Mouse (Mus musculus): ENCODE results near the gene Kcnh7. TPM values are rescaled to one million over a fixed set of nuclear protein-coding genes. Genes with fewer than 3 reads are reported as not detected.

Gene Kcnh7
- polyA plus RNA-seq, 1 experiment from 2014 or later, result 4.5 TPM

DNA sequence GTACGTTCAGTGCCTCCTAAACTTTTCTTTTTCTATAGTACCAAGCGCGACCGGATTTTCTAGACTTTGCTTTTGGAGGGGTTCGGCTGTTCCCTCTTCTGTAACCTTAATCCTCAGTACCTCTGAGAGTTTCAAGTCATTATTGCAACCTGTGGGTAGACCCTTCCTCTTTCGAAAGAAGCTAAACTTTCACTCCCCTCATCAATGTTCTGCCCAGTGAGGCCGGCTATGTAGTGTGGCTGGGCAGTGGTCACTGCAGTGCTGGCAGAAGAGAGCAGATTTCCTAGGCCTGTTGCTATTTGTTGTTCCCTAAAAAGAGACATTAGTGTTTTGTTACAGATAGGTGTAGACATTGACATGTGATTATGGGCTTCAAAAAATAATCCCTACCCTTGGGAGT is 519.2 kb downstream of the Kcnh7 start:
- Histone ChIP-seq H3K4me2 (peak overlapping the region; percentile 93), H3K36me3 (no peaks in the 10 kb centered on the region), H3K27ac (ENCODE audit: poor library complexity, severe bottlenecking) (no peak overlapping the region), H3K4me1 (replicated peaks) (0 out of 2 replicates have a peak, but pooled peaks cover 2% of the 10 kb centered on the region), H3K4me3 (peak overlapping the region; percentile 77), H3K9ac (no peak overlapping the region), H3K27me3 (replicated peaks) (no peaks in the 10 kb centered on the region), H3K9me3 (replicated peaks) (no peaks in the 10 kb centered on the region)
- WGBS, result 60% methylated on average over 7 of the region's 7 CpGs
- no peak for ATAC-seq (ENCODE audit: insufficient number of reproducible peaks, low FRiP score)

DNA sequence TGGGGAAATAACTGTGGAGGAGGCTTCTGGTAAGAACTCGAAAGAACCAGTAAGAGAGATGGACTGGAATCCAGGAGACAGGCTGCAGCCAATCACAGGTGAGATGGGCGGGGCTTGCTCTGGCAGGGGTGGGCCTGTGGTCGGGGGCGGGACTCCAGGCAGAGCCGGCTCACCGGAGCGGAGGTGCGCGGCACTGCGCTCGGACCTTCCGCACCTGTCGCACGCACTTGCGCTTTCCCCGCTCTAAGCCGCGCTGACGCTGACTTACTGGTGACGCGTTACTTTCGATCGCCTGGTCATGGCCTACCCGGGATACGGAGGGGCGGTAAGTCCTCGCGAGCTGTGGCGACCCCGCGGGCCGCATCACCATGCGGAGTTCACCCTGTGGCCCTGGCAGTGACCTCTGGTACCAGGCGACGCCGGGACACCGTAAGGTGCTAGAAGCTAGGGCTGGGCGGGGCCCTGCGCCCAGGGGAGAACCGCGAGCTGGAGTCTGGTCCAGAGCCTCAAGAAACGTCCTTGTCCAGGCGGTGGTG is 519.9 kb downstream of the Kcnh7 start, which contains the start of gene Gca:
Gene Gca (plus strand): TSS at position 151 of the 536 bp plus-strand sequence.
- H3K27ac ChIP-seq (ENCODE audit: poor library complexity, severe bottlenecking), result 0 out of 2 replicates have a peak within 1 kb of the TSS, but pooled peaks have one; percentile 44
- peak; percentile 97 for ATAC-seq (ENCODE audit: insufficient number of reproducible peaks, low FRiP score)
- H3K4me3 ChIP-seq, result peak within 1 kb of the TSS; percentile 77
- peak within 1 kb of the TSS; percentile 93 for H3K4me2 ChIP-seq
- H3K9ac ChIP-seq, result peak within 1 kb of the TSS; percentile 83
- no peaks in the 10 kb centered on the region for H3K9me3 ChIP-seq (replicated peaks)
- H3K27me3 ChIP-seq (replicated peaks), result no peaks in the 10 kb centered on the region
- H3K36me3 ChIP-seq, result no peaks in the 10 kb centered on the region
- WGBS, result under 1% methylated on average over 42 of the region's 43 CpGs
- H3K4me1 ChIP-seq (replicated peaks), result 0 out of 2 replicates have a peak, but pooled peaks cover 2% of the 10 kb centered on the region

DNA sequence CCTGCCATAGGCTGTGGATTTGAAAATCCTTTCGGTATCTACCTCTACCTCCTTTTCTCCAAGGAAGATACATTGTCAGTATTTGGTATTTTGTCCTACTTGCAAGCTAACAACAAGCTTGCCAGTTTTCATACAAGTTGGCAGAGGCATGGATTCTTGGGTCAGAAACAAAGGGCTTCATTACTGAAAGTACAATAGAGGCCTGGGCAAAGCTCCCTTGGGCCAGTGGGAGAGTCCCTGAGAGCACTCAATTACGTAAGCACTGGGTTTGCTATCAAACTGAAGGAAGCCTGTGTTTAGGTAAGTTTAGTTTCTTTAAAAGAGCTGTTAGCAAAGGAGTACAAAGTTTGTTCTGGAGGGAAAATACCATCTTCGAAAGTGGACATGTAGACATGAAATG is 521.5 kb downstream of the Kcnh7 start:
- Histone ChIP-seq H3K4me3 (no peak overlapping the region), H3K4me1 (replicated peaks) (0 out of 2 replicates have a peak, but pooled peaks cover 2% of the 10 kb centered on the region), H3K27me3 (replicated peaks) (no peaks in the 10 kb centered on the region), H3K4me2 (no peak overlapping the region), H3K27ac (ENCODE audit: poor library complexity, severe bottlenecking) (no peak overlapping the region), H3K36me3 (no peaks in the 10 kb centered on the region), H3K9ac (no peak overlapping the region), H3K9me3 (replicated peaks) (no peaks in the 10 kb centered on the region)
- no peak for ATAC-seq (ENCODE audit: insufficient number of reproducible peaks, low FRiP score)
- WGBS, result 86% methylated on average over 3 of the region's 3 CpGs

DNA sequence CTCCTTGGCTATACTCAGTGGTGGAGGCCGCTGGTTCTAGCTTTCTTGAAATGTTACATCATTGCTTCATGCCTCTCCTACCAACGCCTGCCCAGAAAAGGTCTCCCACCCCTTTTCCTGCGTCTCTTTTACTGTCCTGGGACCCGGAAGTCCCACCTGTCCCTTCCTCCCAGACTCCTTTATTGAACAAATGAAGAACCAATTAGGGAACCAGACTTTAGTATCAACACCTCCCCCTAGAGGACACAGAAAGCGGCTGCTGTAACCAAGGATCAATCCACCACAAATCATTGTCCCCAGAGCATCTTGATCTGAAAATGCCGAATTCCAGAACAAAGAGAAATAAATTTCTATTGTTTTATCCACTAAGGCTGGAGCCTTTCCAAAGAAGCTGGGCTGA is 523.5 kb downstream of the Kcnh7 start:
- Histone ChIP-seq H3K4me1 (replicated peaks) (peaks cover 4% of the 10 kb centered on the region; the same call in 1 of the 2 replicates), H3K9me3 (replicated peaks) (no peaks in the 10 kb centered on the region), H3K27me3 (replicated peaks) (no peaks in the 10 kb centered on the region), H3K27ac (ENCODE audit: poor library complexity, severe bottlenecking) (no peak overlapping the region), H3K4me2 (no peak overlapping the region), H3K36me3 (no peaks in the 10 kb centered on the region), H3K4me3 (no peak overlapping the region), H3K9ac (no peak overlapping the region)
- ATAC-seq (ENCODE audit: insufficient number of reproducible peaks, low FRiP score), result no peak
- 46% methylated on average over 6 of the region's 6 CpGs for WGBS

DNA sequence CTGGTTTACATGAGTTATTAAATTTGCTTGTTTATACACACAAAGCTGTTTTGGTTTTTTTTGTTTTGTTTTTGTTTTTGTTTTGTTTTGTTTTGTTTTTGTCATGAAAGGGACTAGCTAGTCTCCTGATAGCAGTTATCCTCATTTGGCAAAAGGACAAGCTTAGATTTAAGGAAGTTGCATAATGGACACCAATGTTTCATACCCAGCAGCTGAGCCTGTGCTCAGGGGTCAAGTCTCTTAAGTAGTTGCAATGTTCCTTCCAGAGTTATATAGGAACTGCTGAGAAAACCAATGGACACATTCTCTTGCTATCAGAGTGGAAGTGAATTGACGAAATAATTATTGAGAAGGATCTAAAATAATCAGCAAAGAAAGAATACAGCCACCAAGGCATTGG is 528.0 kb downstream of the Kcnh7 start:
- ATAC-seq (ENCODE audit: insufficient number of reproducible peaks, low FRiP score), result no peak
- H3K36me3 ChIP-seq, result no peaks in the 10 kb centered on the region
- no peaks in the 10 kb centered on the region for H3K9me3 ChIP-seq (replicated peaks)
- 71% methylated on average over 1 of the region's 1 CpGs for WGBS
- H3K9ac ChIP-seq, result no peak overlapping the region
- no peak overlapping the region for H3K27ac ChIP-seq (ENCODE audit: poor library complexity, severe bottlenecking)
- H3K4me3 ChIP-seq, result no peak overlapping the region
- H3K27me3 ChIP-seq (replicated peaks), result no peaks in the 10 kb centered on the region
- peaks cover 5% of the 10 kb centered on the region for H3K4me1 ChIP-seq (replicated peaks)
- H3K4me2 ChIP-seq, result no peak overlapping the region

DNA sequence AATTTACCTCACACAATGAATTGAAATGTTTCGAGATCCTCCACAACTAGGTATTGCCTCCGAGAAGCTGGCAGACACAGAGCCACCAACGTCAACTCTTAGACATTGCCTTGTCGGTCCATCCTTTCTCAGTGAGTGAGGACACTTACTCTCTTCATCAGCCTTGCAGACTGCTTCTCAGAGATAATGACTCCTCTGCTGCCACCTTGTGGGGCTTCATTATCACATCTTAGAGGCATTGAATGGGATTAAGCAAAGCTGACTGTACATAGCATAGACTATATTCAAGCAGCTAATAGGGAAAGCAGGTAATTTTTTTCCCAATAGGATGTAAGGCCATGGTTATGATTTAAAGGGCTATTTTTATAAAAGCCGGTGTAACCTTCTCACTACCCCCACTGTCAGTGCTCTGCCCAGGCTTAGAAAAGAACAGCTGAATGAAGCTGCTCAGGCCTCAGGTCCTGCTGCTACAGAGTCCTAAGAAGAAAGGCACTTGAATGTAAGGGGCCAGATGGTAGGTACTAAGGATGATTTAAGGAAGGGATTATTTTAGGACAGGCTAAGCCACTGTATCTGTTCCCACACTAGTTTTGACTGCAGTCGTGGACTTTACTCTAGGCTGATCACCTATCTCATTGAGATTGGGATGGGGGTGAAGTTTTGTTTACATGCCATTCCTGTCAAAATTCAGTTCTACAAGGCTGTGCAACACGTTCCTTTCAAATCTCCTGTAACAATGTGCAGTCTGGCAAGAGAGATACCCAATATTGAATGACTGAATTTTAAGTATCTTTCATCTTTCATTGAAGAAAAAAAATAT is 529.4 kb downstream of the Kcnh7 start:
- H3K4me2 ChIP-seq, result no peak overlapping the region
- H3K4me3 ChIP-seq, result no peak overlapping the region
- ATAC-seq (ENCODE audit: insufficient number of reproducible peaks, low FRiP score), result no peak; the same call in 1 of the 2 replicates
- H3K4me1 ChIP-seq (replicated peaks), result peaks cover 10% of the 10 kb centered on the region
- no peak overlapping the region for H3K9ac ChIP-seq
- no peaks in the 10 kb centered on the region for H3K9me3 ChIP-seq (replicated peaks)
- H3K27me3 ChIP-seq (replicated peaks), result no peaks in the 10 kb centered on the region
- 38% methylated on average over 7 of the region's 7 CpGs for WGBS
- H3K36me3 ChIP-seq, result no peaks in the 10 kb centered on the region
- no peak overlapping the region for H3K27ac ChIP-seq (ENCODE audit: poor library complexity, severe bottlenecking)

DNA sequence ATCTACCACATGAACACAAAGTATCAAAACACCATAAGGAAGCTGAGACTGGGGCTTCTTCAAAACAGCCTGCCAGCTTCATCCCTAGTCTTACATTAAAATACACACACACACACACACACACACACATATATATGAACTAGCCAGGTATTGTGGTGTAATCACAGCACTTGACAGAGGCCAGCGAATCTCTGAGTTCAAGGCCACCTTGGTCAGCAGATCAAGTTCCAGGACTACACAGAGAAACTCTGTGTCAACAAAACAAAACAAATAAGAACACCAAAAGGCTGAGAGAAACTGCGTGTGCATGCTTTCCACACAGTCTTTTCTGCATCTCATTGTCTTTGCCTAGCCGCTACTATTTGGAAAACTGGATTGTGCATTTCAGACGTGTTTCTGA is 531.6 kb downstream of the Kcnh7 start:
- WGBS, result 75% methylated on average over 4 of the region's 4 CpGs
- no peaks in the 10 kb centered on the region for H3K27me3 ChIP-seq (replicated peaks)
- no peaks in the 10 kb centered on the region for H3K36me3 ChIP-seq
- H3K4me1 ChIP-seq (replicated peaks), result peaks cover 10% of the 10 kb centered on the region
- no peak overlapping the region for H3K9ac ChIP-seq
- ATAC-seq (ENCODE audit: insufficient number of reproducible peaks, low FRiP score), result no peak
- no peak overlapping the region for H3K4me3 ChIP-seq
- no peak overlapping the region for H3K4me2 ChIP-seq
- no peak overlapping the region for H3K27ac ChIP-seq (ENCODE audit: poor library complexity, severe bottlenecking)
- no peaks in the 10 kb centered on the region for H3K9me3 ChIP-seq (replicated peaks)

DNA sequence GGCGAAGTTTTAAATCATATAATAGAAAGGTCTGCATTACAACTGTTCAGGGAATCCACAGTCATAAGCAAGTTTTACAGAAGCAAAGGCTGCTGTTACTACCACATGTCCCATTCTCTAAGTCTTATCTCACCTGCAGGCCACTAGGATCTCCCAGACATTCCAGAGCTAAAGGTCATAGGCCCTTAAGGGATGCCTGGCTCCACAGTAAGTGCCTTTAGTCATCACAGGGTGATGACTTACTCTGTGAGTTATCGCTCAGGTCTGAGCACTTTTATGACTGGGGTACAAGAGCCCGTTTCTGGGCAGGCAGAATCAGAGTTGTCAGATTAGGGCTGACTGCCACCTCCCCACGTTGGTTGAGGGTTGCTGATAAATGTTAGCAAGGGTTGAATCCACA is 532.2 kb downstream of the Kcnh7 start:
- Histone ChIP-seq H3K36me3 (no peaks in the 10 kb centered on the region), H3K27me3 (replicated peaks) (no peaks in the 10 kb centered on the region), H3K9ac (no peak overlapping the region), H3K4me2 (no peak overlapping the region), H3K27ac (ENCODE audit: poor library complexity, severe bottlenecking) (no peak overlapping the region), H3K4me1 (replicated peaks) (peaks cover 10% of the 10 kb centered on the region), H3K9me3 (replicated peaks) (no peaks in the 10 kb centered on the region), H3K4me3 (no peak overlapping the region)
- 44% methylated on average over 4 of the region's 4 CpGs for WGBS
- ATAC-seq (ENCODE audit: insufficient number of reproducible peaks, low FRiP score), result no peak

DNA sequence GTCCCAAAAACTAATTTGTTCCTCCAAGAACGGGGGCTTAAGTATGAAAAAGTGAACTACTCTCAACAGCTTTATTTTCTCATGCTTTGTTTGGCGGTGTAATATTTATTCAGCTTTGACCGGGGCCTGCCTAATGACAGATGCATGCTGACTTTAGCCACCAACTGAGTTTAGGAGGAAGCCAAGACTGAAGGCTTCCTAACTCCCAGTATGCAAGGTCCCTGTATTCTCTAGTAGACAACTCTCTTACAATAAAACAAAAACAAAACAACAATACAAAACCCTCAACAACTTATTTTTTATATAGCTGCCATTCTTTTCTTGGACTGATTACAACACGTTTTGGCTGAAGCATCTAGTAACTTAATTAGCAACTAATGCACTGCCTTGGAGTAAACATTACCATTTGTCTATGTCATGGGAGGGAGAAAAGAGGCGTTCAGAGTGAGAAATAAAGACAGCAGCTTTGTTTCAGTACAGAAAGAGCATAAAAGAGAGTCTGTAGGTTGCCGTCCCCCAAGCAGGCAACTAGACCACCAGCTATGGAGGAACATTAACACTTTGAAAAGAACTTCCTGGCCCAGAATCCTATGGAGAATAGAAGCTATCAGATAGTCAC is 537.3 kb downstream of the Kcnh7 start:
- peak overlapping the region; percentile 71 for H3K4me2 ChIP-seq
- no peaks in the 10 kb centered on the region for H3K27me3 ChIP-seq (replicated peaks)
- H3K36me3 ChIP-seq, result no peaks in the 10 kb centered on the region
- no peak overlapping the region for H3K27ac ChIP-seq (ENCODE audit: poor library complexity, severe bottlenecking)
- no peak for ATAC-seq (ENCODE audit: insufficient number of reproducible peaks, low FRiP score)
- peaks cover 12% of the 10 kb centered on the region for H3K4me1 ChIP-seq (replicated peaks)
- H3K9me3 ChIP-seq (replicated peaks), result no peaks in the 10 kb centered on the region
- peak overlapping the region; percentile 67 for H3K4me3 ChIP-seq
- H3K9ac ChIP-seq, result peak overlapping the region; percentile 71
- 31% methylated on average over 6 of the region's 6 CpGs for WGBS

DNA sequence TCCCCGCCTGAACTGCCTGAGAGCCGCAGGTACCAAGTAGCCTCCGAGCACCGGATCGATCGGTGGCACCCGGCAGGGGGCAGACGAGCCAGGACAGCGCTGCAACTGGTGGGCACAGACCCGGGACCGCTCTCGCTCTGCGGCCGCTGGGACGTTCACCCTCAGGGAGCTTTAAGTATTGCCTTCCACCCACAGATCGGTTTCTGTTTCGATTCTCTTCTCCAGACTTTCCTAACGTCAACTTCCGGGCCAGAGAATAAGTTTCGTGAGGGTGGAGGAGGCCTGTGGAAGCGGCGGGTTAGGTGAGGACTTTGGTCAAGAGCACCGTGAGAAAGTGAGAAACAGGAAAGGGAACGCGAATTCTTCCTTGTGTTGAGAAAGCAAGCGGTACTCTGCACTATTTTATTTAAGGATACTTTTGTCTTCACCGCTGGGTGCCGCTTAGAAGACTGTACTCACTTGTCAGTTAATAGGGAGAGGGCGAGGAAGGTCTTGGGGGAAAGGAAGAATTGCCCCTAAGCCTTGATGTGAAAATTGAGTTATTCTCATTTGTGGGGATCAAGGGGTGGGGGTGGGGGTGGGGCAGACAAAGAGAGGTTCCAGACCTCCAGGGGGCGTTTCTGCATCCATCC is 538.0 kb downstream of the Kcnh7 start, which contains the start of gene Ifih1:
Gene Ifih1 (minus strand): TSS at position 242 of the 632 bp plus-strand sequence.
- Histone ChIP-seq H3K9me3 (replicated peaks) (no peaks in the 10 kb centered on the region), H3K4me2 (peak within 1 kb of the TSS; percentile 71), H3K36me3 (no peaks in the 10 kb centered on the region), H3K4me1 (replicated peaks) (peaks cover 12% of the 10 kb centered on the region), H3K27ac (ENCODE audit: poor library complexity, severe bottlenecking) (peak within 1 kb of the TSS; percentile 53), H3K9ac (peak within 1 kb of the TSS; percentile 71), H3K27me3 (replicated peaks) (no peaks in the 10 kb centered on the region), H3K4me3 (peak within 1 kb of the TSS; percentile 67)
- WGBS, result under 1% methylated on average over 30 of the region's 30 CpGs
- peak; percentile 87 for ATAC-seq (ENCODE audit: insufficient number of reproducible peaks, low FRiP score)

DNA sequence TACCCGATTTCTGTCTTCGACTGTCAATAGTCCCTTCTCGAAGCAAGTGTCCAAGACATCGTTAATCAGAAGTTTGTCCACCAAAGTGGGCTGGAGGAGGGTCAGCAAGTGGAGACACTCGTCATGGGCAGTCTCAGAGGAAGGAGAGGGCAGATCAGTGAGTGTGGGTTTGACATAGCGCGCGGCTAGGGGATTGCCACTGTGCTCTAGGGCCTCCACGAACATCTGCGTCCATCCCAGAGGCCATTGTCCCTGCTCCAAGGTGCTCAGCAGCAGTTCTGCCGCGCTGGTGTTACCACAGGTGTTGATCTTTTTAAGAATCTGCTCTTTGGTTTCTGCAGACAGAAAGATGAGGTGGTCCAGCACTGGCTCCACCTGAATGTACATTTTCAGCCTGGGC is 538.6 kb downstream of the Kcnh7 start:
- peak; percentile 36; the same call in 1 of the 2 replicates for ATAC-seq (ENCODE audit: insufficient number of reproducible peaks, low FRiP score)

More for the DNA sequence above, 538.6 kb downstream of the Kcnh7 start:
- Histone ChIP-seq H3K27ac (ENCODE audit: poor library complexity, severe bottlenecking) (no peak overlapping the region), H3K4me3 (peak overlapping the region; percentile 67), H3K4me2 (peak overlapping the region; percentile 71), H3K4me1 (replicated peaks) (peaks cover 12% of the 10 kb centered on the region), H3K9ac (peak overlapping the region; percentile 71; the same call in 1 of the 2 replicates), H3K9me3 (replicated peaks) (no peaks in the 10 kb centered on the region), H3K36me3 (no peaks in the 10 kb centered on the region), H3K27me3 (replicated peaks) (no peaks in the 10 kb centered on the region)
- 37% methylated on average over 12 of the region's 12 CpGs for WGBS

Data from heart, embryonic 12.5 days (tissue).